Mouse (Mus musculus) cerebellum, adult 9-10 months (tissue): ENCODE measurements around the gene Ica1.
A peak's percentile ranks its signal among the peaks of the same experiment; 100 is the strongest.

Experiments
- DNase-seq: peaks from one replicate; pipeline ENCODE4 v3.0.0; 2022

Ica1 gene

DNA sequence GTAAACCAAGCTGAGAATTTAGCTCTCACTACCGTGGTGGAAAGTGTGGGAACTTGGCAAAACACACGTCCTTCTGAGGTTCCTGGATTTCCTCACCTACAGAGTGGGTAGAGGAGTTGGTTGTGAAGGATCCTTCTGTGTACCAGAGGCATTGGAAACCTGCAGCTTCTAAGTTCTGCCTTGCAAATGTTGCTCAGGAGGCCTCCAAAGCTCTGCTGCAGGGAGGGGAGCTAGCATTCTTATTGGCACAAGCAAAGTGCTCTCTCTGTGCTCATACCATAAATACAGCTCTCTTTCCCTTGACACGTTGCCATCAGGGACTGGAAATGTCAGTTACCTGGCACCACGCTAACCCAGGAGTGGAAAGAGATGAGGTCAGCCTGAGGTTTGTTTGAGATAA lies 139.4 kb downstream of the Ica1 start:
- peak; percentile 65 for DNase-seq

DNA sequence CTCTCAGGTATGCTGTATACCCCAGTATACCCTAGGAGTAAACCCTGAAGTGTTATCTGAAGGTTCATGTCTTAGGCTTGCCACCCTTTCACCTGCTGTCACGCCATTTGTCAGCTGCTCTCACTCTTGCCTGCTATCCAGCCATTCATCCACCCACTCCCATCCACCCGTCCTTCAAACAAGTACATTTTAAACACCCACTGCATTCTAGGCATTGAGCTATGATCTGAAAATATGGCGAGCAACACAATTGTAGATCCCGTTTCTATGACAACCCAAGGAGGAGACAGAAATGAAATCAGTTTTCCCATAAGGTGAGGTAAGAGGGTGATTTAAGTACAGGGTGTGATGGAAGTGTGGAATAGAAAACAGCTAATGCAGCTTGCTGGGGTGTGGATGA lies 140.2 kb downstream of the Ica1 start:
- DNase-seq = no peak

DNA sequence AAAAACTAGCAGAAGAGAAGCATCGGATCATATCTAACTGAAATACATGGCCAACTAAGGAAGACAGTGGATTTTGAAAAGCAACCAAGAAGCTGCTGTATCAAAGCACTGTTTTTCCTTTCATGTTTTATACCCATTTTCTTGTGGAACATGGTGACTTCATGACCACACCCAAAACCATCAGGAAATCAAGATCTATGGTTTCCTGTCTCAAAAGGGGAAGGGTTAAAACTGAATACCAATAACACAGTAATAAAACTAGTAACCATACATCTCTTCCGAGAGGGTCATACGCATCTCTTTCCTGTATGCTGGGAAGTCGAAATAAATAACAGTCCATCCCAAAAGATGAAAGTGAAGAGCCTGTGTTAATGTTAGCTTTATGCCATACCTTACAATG lies 145.6 kb downstream of the Ica1 start:
- no peak for DNase-seq

- no peak for DNase-seq
Observed at GRCm38 (mm10) chr6:8631986-8632632, 146.2 kb downstream of the Ica1 start.

- DNase-seq = no peak
Observed at GRCm38 (mm10) chr6:8631362-8631761, 146.9 kb downstream of the Ica1 start.

- no peak for DNase-seq
Observed at GRCm38 (mm10) chr6:8630531-8630930, 147.8 kb downstream of the Ica1 start.

- no peak for DNase-seq
Observed at GRCm38 (mm10) chr6:8628715-8629267, 149.5 kb downstream of the Ica1 start.

GRCm38 (mm10) chr6:8628226-8628625 lies 150.1 kb downstream of the Ica1 start:
- DNase-seq = no peak

GRCm38 (mm10) chr6:8623045-8623444 lies 155.2 kb downstream of the Ica1 start:
- no peak for DNase-seq

DNA sequence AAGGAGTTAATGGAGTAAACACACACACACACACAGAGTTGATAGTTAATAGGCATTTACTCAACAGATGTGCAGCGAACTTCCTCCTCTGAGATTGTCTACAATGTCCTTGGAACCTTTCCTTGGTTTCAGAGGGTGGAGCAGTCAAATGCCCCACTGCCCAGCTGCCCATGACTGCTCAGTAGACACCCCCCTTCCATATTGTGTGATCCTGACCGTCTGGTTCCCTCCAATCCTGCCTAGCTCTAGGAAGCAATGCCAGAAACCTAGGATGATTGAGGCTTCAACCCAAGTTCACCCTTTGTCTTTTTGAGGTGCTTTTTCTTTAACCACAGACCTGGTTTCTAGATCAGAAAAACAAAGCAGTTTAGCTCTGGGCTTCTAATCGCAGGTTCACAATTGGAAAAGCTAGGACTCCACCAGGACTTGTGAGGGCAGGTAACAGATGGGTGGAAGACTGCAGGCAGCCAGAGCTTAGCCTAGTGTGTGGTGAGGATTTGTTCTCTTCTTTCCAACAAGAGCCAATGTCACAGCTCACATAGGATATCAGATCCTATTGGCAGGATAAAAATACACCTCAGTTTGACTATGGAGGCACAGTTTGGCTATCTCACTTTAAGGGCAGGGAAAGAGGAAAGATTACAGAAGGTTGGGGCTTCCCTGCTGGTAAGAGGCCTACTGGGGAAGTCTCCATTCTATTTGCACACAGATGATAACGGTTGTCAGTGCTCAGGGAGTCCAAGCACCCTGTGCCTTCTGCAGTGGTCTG lies 158.5 kb downstream of the Ica1 start:
- peak; percentile 85 for DNase-seq

DNA sequence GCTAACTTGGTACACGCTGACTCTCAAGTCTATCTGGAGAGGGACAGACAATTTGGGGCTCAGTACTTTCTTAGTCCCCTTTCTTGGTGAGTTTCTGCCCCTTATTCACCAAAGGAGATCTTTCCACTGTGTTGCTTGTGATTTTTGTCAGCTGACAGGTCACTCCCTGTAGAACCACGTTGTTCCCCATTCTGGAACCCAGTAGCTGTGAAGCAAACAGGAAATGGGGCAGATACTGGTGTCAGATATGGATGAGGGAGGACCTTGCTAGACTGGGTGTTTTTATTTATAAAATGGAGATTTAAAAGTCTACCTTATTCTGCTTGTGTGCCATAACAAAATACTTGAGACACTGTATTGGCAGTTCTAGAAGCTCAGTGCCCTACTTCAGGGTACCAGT lies 160.9 kb downstream of the Ica1 start:
- DNase-seq = no peak

GRCm38 (mm10) chr6:8591665-8592064 lies 186.6 kb downstream of the Ica1 start:
- peak; percentile 32 for DNase-seq

- DNase-seq = no peak
Observed at GRCm38 (mm10) chr6:8583892-8584291, 194.4 kb downstream of the Ica1 start.

DNA sequence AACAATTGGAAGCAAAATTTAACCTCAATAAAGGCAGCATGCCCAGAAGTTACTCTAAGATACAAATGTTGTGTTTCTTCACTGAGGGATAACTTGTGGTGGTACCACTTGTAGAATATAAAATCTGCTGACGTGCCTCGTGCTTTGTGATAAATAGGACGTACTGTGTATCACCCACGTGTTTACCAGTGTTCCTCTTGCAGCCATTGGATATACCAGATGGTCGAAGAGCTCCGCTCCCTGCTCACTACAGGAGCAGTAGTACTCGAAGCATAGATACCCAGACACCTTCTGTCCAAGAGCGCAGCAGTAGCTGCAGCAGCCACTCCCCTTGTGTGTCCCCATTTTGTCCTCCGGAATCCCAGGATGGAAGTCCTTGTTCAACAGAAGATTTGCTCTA lies 195.9 kb downstream of the Ica1 start:
- peak; percentile 34 for DNase-seq
